Mouse (Mus musculus): ENCODE results near the gene Cox10.
A peak's percentile ranks its signal among the peaks of the same experiment; 100 is the strongest.
"Not testable (repeated sequence)": the region's sequence is repeated elsewhere in the genome, so short reads cannot be mapped to it uniquely, and the experiment has no call there.

Cox10 gene

DNA sequence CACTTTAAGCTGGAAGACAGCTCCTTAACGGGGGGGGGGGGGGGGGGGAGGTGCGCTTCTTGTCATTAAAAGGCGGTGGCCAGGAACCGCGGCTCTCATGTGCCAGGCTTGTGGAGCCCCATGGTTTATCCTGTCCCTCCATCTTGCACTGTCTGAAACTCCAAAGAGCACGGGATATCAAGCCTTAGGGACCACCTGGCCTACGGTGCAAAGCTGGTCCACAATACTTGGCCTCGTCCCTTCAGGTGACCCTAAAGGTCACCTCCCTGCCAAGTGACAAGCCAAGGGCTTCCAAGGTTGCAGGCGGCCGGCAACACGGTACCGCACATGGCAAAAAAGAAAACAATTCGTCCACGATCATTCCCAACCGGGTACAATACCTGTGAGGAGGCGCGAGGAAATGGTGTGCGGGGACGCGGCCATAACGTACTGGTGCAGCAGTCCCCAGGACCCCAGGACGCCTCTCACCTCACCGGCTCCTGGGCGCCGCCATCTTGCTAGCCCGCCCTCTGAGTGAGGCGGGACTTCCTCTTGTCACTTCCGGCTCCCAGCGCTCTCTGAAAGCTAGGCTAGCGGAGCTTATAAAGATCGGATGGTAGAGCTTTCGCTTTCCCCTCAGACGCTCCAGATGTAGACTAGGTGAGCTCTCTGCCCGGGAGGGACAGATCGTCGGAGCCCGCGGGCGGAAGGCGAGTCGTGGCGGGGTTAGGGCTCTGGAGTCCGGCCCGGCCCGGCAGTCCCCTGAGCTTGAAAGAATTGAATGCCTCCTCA lies at the start of gene Cox10:
Gene Cox10 (minus strand): TSS at position 513 of the 771 bp plus-strand sequence.
- DNase-seq = peak; percentile 87 to 90

DNA sequence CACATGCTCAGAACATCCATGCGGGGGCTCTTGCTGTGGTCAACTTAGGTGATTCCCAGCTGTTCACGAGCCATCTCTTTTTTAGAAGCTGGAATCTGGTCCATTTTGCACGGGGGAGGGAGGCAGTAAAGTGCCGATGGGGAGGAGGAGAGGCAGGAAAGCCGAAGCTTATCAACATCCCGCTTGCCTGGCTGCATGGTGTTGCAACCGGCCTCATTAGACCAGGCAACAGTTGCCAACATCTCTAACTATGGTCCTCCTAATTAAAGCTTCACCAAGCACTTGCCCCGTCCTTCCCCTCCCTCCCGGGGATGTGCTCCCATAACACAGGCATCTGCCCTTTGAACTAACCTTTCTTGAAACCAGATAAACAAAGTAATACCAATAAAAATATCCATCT lies 48.7 kb upstream of the Cox10 start:
- DNase-seq = no peak

- no peak for DNase-seq
These were observed 46.2 kb upstream of the Cox10 start for GRCm38 (mm10) chr11:64125471-64125870.

DNA sequence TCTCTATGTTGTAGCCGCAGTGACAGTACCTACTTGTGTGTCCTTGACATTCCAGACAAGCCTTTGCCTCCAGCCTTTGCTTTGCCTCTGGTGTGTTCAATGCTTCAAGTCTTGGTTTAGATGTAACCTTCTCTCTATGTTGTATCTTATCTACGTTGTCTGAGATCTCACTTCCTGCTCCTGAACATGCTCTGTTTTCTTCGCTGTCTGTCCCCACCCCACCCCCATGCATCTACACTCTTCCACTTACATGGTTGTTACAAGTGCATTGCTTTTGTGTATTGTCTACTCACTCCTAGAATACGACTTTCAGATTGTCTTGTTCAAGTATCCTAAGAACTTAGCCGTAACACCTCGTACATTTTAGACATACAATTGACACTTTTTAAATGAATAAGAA lies 43.9 kb upstream of the Cox10 start:
- not testable (repeated sequence) for DNase-seq

GRCm38 (mm10) chr11:64116711-64117110 lies 37.4 kb upstream of the Cox10 start:
- no peak for DNase-seq

GRCm38 (mm10) chr11:64115822-64116221 lies 36.6 kb upstream of the Cox10 start:
- DNase-seq = no peak

DNA sequence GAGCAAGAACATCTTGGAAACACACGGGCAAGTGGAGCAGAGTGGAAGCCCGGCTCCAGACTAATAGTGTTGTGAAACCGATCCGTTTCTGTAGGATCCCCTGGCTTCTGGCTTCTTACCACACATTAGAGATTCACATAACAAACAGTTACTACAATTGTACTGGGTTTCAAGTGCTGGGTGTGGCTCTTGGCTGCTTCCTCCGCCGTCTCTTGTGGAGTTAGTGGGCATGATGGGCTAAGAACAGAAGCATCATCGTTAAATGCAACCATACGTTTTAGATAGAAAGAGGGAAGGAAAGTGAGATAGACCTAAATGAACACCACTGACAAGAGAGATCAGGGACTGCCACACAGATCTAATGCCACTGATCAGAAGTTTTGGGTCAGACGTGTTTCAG lies 35.8 kb upstream of the Cox10 start:
- DNase-seq = no peak

GRCm38 (mm10) chr11:64100060-64100459 lies 20.8 kb upstream of the Cox10 start:
- DNase-seq = no peak

- DNase-seq = no peak
These were observed 13.8 kb upstream of the Cox10 start for GRCm38 (mm10) chr11:64093058-64093457.

DNA sequence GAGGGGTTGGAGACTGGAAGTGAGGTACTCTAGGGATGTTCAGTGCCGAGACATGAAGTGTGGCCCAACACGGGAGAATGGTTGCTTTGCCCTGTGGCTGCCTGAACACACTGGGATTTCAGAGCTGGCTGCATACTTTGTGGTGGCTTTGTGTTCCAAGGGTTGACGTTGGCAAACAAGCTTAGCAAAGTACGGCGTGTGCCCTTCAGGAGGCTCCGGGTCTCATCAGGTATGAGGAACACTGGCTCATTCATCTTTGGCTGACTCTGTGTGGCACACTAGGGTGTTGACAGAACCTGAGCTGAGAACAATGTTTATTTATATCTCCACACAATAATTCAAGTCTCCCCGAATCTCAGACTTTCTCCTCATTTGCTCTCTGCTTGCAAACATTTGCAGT lies 11.9 kb upstream of the Cox10 start:
- DNase-seq = no peak

GRCm38 (mm10) chr11:64089682-64090081 lies 10.4 kb upstream of the Cox10 start:
- DNase-seq = no peak

DNA sequence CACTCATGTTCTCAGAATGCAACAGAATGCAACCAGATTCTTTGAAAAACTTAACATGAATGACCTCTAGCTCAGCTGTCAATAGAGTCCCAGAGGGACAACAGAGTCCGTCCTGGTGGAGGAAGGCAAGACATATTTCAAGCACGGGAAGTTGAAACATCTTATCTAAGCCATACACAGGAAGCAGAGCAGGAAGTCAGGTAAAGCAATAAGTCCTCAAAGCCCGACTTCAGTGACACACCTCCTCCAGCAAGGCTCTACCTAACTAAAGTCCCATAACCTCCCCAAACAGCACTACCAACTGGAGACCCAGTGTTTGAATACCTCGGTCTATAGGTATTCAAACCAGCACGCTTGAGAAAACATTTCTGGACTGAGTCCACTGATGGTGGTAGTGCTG lies 6.6 kb upstream of the Cox10 start:
- DNase-seq = no peak

- DNase-seq = no peak
These were observed 436 bp upstream of the Cox10 start for GRCm38 (mm10) chr11:64079727-64080081.

- DNase-seq = no peak
These were observed 3.1 kb downstream of the Cox10 start for GRCm38 (mm10) chr11:64076212-64076611.

DNA sequence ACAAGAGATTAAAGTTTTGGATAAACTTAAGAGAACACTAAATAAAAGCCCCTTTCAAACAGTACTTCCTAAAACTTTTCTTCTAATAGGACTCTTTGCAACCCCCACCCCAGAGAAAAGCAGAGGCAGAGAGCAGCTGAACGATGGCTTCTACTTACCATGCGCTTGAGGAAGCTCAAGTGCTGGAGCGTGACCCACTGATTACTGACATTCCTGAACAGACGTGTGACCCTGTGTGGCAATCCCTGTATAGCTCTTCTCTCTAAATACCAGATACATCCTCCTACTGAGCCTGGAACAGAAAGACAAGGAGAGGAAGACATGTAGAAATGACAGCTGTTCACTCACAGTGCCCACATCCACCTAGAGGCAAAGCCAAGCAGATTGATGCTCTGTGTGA lies 5.9 kb downstream of the Cox10 start:
- DNase-seq = no peak

GRCm38 (mm10) chr11:64071536-64071935 lies 7.7 kb downstream of the Cox10 start:
- no peak for DNase-seq

DNA sequence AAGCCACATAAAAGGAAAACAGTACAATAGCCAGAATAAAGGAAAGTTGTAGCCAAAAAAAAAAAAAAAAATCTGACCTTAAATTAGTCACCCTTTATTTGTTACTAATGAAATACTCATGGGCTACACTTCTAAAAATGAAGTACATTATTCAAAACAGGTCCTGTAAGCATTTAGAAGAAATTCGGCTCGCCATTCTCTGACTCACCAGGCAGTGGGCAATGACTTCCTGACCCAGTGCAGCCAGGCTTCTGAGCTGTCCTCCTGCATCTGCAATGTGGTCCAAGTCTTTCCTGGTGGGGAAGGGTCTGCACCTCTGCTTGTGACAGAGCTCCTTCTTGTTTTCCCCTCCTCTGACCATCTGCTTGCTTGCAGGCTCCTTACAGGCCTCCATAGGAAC lies 13.3 kb downstream of the Cox10 start:
- no peak for DNase-seq

GRCm38 (mm10) chr11:64063130-64063529 lies 16.1 kb downstream of the Cox10 start:
- DNase-seq = no peak

GRCm38 (mm10) chr11:64062226-64062625 lies 17.0 kb downstream of the Cox10 start:
- DNase-seq = no peak

DNA sequence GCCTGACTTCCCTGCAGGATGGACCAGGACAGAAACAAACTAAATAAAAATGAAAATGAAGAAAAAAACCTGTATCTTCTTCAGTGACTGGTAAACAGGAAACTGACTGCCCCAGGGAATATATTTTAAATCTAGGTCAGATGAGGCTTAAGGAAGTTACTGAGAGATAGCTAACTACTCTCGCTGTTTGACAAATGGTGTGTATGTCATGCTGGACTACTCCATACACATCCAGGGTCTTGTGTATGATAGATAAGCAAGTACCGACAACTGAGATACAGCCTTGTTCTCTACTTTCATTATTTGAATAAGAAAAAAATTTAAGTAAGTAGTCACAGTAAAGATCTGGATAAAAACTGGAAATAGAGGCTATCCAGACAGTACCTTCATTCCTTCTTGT lies 20.0 kb downstream of the Cox10 start:
- DNase-seq = no peak

GRCm38 (mm10) chr11:64058474-64058873 lies 20.8 kb downstream of the Cox10 start:
- DNase-seq = no peak

GRCm38 (mm10) chr11:64053371-64053770 lies 25.9 kb downstream of the Cox10 start:
- DNase-seq = no peak

- no peak for DNase-seq
These were observed 27.9 kb downstream of the Cox10 start for GRCm38 (mm10) chr11:64051195-64051968.

GRCm38 (mm10) chr11:64047432-64047831 lies 31.8 kb downstream of the Cox10 start:
- DNase-seq = no peak

All from cerebellum, adult 18-20 months (tissue).